In the genomic region with DNA sequence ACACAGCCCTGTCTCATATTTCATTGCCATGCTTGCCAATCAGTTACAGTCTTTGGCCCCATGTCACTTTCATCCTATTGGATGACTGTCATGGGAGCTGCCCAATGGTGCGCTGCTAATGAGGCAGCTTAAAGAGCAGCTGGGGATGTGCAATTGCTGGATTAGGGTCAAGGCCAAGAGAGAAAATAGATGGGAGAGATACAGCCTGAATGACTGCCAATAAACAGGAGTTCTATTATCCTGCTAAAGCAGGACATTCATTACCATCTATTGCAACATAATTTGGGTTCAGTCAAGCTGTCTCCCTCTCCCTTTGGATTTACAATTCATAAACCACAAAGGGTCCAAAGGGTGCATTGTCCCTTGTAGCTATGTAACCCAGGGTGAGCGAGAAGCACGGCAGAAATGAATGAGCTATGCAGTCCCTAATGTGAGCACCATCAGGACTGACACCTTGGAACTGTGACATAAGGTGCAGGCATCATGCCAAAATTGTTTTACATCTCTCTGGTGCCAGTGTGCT, we compare ENCODE assay signal across 8 mouse cellular contexts.
DNase-seq lines count a peak whose midpoint lies in the region; ATAC-seq and TF ChIP-seq lines count a peak whose summit lies in the region.

No protein-coding gene starts in this region.

- TF ChIP-seq CTCF in brain, embryonic 14.5 days (IDR thresholded peaks at IDR 0.05; ENCODE audit: borderline replicate concordance, extremely low read depth, insufficient read depth, insufficient read length) = no peak
- TF ChIP-seq CTCF in intestine, postnatal 0 days (IDR thresholded peaks at IDR 0.05; ENCODE audit: low read depth) = no peak
- no peak for TF ChIP-seq CTCF in heart, adult 2 months (IDR thresholded peaks at IDR 0.05)

- no peaks in the 10 kb centered on the region for H3K36me3 ChIP-seq in hindbrain, embryonic 14.5 days (replicated peaks; ENCODE audit: control insufficient read depth, insufficient read depth)
- no peaks in the 10 kb centered on the region for H3K36me3 ChIP-seq in neural tube, embryonic 11.5 days (ENCODE audit: control insufficient read depth, insufficient read depth, low read length)
- no peaks in the 10 kb centered on the region for H3K36me3 ChIP-seq in intestine, postnatal 0 days (ENCODE audit: control insufficient read depth, insufficient read depth)
- no peaks in the 10 kb centered on the region for H3K36me3 ChIP-seq in heart, adult 2 months (ENCODE audit: control insufficient read depth, insufficient read depth, low read length)

- 20% methylated on average over 3 of the region's 3 CpGs for WGBS in hindbrain, embryonic 14.5 days
- WGBS in neural tube, embryonic 11.5 days = 40% methylated on average over 3 of the region's 3 CpGs
- WGBS in intestine, postnatal 0 days = 79% methylated on average over 3 of the region's 3 CpGs
- 80% methylated on average over 3 of the region's 3 CpGs for WGBS in heart, adult 2 months

- H3K4me2 ChIP-seq in hindbrain, embryonic 14.5 days (replicated peaks) = no peak overlapping the region
- no peak overlapping the region for H3K4me2 ChIP-seq in neural tube, embryonic 11.5 days (ENCODE audit: low read depth)
- no peak overlapping the region for H3K4me2 ChIP-seq in intestine, postnatal 0 days (replicated peaks; ENCODE audit: low read depth)

- TF ChIP-seq EP300 in heart, adult 2 months (IDR thresholded peaks at IDR 0.05; ENCODE audit: insufficient read depth, low read depth, low read length) = no peak

- no peak for DNase-seq in frontal cortex, postnatal 25 days (ENCODE audit: low spot score in 2 of 2)
- DNase-seq in brain, embryonic 14.5 days (ENCODE audit: low read depth) = peak; percentile 97
- DNase-seq in hindbrain, embryonic 14.5 days (ENCODE audit: low spot score) = peak; percentile 70
- peak; percentile 68 for DNase-seq in neural tube, embryonic 11.5 days (ENCODE audit: low spot score)
- DNase-seq in heart, adult 2 months = no peak
- no peak for DNase-seq in lung, postnatal 14 days

- H3K9me3 ChIP-seq in hindbrain, embryonic 14.5 days (ENCODE audit: control insufficient read depth, low read length) = no peaks in the 10 kb centered on the region
- H3K9me3 ChIP-seq in neural tube, embryonic 11.5 days (ENCODE audit: control insufficient read depth, low read length) = no peaks in the 10 kb centered on the region
- H3K9me3 ChIP-seq in intestine, postnatal 0 days (ENCODE audit: control insufficient read depth) = no peaks in the 10 kb centered on the region

- H3K4me3 ChIP-seq in hindbrain, embryonic 14.5 days (replicated peaks; ENCODE audit: low read length) = no peak overlapping the region
- no peak overlapping the region for H3K4me3 ChIP-seq in neural tube, embryonic 11.5 days (ENCODE audit: low read depth, low read length)
- no peak overlapping the region for H3K4me3 ChIP-seq in intestine, postnatal 0 days (ENCODE audit: low read depth, low read length)
- H3K4me3 ChIP-seq in heart, adult 2 months = no peak overlapping the region

- no peaks in the 10 kb centered on the region for H3K4me1 ChIP-seq in hindbrain, embryonic 14.5 days (replicated peaks; ENCODE audit: control insufficient read depth, insufficient read depth, low read length)
- no peaks in the 10 kb centered on the region for H3K4me1 ChIP-seq in neural tube, embryonic 11.5 days (ENCODE audit: control insufficient read depth, insufficient read depth, low read length)
- no peaks in the 10 kb centered on the region for H3K4me1 ChIP-seq in intestine, postnatal 0 days (replicated peaks; ENCODE audit: control insufficient read depth, insufficient read depth, low read length)
- no peaks in the 10 kb centered on the region for H3K4me1 ChIP-seq in heart, adult 2 months (ENCODE audit: control insufficient read depth, insufficient read depth, low read length)

- H3K27ac ChIP-seq in hindbrain, embryonic 14.5 days = no peak overlapping the region
- no peak overlapping the region for H3K27ac ChIP-seq in neural tube, embryonic 11.5 days (ENCODE audit: low read depth, low read length)
- H3K27ac ChIP-seq in intestine, postnatal 0 days (ENCODE audit: low read depth, low read length) = no peak overlapping the region
- H3K27ac ChIP-seq in heart, adult 2 months = no peak overlapping the region

- H3K27me3 ChIP-seq in hindbrain, embryonic 14.5 days (ENCODE audit: control insufficient read depth, insufficient read depth, low read length) = no peaks in the 10 kb centered on the region
- H3K27me3 ChIP-seq in neural tube, embryonic 11.5 days (ENCODE audit: control insufficient read depth, insufficient read depth, low read length) = no peaks in the 10 kb centered on the region
- no peaks in the 10 kb centered on the region for H3K27me3 ChIP-seq in intestine, postnatal 0 days (replicated peaks; ENCODE audit: control insufficient read depth, insufficient read depth, low read length)
- H3K27me3 ChIP-seq in heart, adult 2 months (ENCODE audit: control insufficient read depth, insufficient read depth, low read length) = no peaks in the 10 kb centered on the region

- peak; percentile 77 for ATAC-seq in frontal cortex, adult (ENCODE audit: low TSS enrichment)
- ATAC-seq in hindbrain, embryonic 14.5 days (ENCODE audit: low FRiP score) = peak; percentile 96
- peak; percentile 93 for ATAC-seq in neural tube, embryonic 11.5 days (ENCODE audit: insufficient read depth, low FRiP score, low TSS enrichment)
- ATAC-seq in intestine, postnatal 0 days = no peak

- intact Hi-C loops in heart, adult 2 months (cut with DNase I) = no loop called here

- no peaks in the 10 kb centered on the region for H3K79me2 ChIP-seq in heart, adult 2 months (replicated peaks; ENCODE audit: control insufficient read depth, insufficient read depth, low read length)

- H3K9ac ChIP-seq in hindbrain, embryonic 14.5 days = no peak overlapping the region
- no peak overlapping the region for H3K9ac ChIP-seq in neural tube, embryonic 11.5 days (ENCODE audit: low read length)
- H3K9ac ChIP-seq in intestine, postnatal 0 days (ENCODE audit: low read depth, low read length) = no peak overlapping the region
- H3K9ac ChIP-seq in heart, adult 2 months (ENCODE audit: low read depth, low read length) = no peak overlapping the region

- TF ChIP-seq POLR2A in brain, embryonic 14.5 days (IDR thresholded peaks at IDR 0.05; ENCODE audit: borderline replicate concordance, extremely low read depth, insufficient read depth, insufficient read length, poor library complexity, severe bottlenecking) = no peak
- no peak for TF ChIP-seq POLR2A in heart, adult 2 months (IDR thresholded peaks at IDR 0.05; ENCODE audit: insufficient read depth, low read depth, low read length)

Comparison
In these comparisons a context has a peak if more than half of its experiments do, and no peak if none do; other contexts are left out.
1. DNase-seq: peak in brain, embryonic 14.5 days (single experiment), hindbrain, embryonic 14.5 days (single experiment) and neural tube, embryonic 11.5 days (single experiment); none in frontal cortex, postnatal 25 days (0 of 2), heart, adult 2 months (0 of 2) and lung, postnatal 14 days (single experiment).